Mouse (Mus musculus) megakaryocyte-erythroid progenitor cell, adult 5 weeks (primary cell): ENCODE results near the gene Trim33. TPM values are rescaled to one million over a fixed set of nuclear protein-coding genes. Genes with fewer than 3 reads are reported as not detected.

Experiments used
- polyA plus RNA-seq: library from polyadenylated mRNA; stranded (reverse); fragments of >175 nt; gene quantifications from 2 replicates; pipeline ENCODE4 v1.2.3, GENCODE M21; 2012

The Trim33 gene
- 5.7 and 7.0 TPM in 2 replicates for polyA plus RNA-seq

GRCm38 (mm10) chr3:103279182-103280149 lies at the start of gene Trim33:
Trim33 (plus strand) TSS chr3:103279293.

Other genes starting within 250 kb of the Trim33 start
- gene Nras, start 221.0 kb upstream of the Trim33 start, polyA plus RNA-seq, result 2.2 and 3.4 TPM in 2 replicates
- not detected in 2 replicates for gene Ampd1, start 205.3 kb upstream of the Trim33 start, polyA plus RNA-seq
- 0.17 and 0.19 TPM in 2 replicates for gene Dennd2c, start 176.7 kb upstream of the Trim33 start, polyA plus RNA-seq
- gene Bcas2, start 107.6 kb upstream of the Trim33 start, polyA plus RNA-seq, result 106 and 141 TPM in 2 replicates